In the genomic region with DNA sequence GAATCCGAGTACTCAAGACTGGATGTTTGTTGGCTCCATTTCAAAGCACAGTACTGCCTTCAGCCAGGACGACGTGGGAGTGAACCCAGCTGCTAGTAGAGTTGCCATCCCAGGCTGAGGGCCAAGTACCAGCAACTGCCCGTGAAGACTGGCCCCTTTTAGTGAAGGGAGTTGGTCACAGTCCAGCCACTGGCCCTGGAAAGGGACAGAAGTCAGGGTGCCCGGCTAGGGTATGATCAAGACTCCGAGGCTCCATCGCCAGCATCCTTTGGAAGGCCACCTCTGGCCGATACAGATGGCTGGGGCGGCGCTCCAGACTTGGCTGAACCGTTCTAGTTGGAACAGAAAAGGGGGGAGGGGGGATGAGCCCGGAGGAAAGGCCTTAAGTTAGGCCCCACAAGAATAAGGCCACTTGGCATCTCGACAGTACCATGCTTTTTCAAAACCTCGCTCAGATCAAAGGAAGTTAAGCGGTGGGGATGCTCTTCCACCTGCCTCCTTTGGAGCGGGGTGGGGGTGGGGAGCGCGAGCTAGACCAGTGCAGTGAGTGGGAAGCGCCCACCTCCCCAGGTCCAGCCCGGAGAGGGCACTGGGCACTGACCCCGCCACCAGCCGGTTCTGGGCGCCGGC, we compare ENCODE assay signal across 8 mouse cellular contexts. TPM values are rescaled to one million over a fixed set of nuclear protein-coding genes. Genes with fewer than 3 reads are reported as not detected.
DNase-seq lines count a peak whose midpoint lies in the region; ATAC-seq and TF ChIP-seq lines count a peak whose summit lies in the region.

No protein-coding gene starts in this region.

- DNase-seq in MN1 (ENCODE audit: low spot score), result peak; percentile 74
- peak; percentile 78 for DNase-seq in brain, embryonic 14.5 days (ENCODE audit: low read depth)
- DNase-seq in forebrain, embryonic 11.5 days (ENCODE audit: low spot score), result no peak
- DNase-seq in kidney, postnatal 14 days, result peak; percentile 73
- DNase-seq in liver, embryonic 14.5 days (ENCODE audit: low read depth in 3 of 3, low spot score in 3 of 3), result peak in 1 of 3 experiments; percentile 10

- peak overlapping the region; percentile 90 for H3K27ac ChIP-seq in forebrain, embryonic 11.5 days (ENCODE audit: low read depth, low read length)
- peak overlapping the region; percentile 89 for H3K27ac ChIP-seq in heart, embryonic 15.5 days
- H3K27ac ChIP-seq in liver, embryonic 14.5 days, result 0 out of 2 replicates have a peak overlapping the region, but pooled peaks have one; percentile 14
- H3K27ac ChIP-seq in olfactory bulb, adult 2 months (ENCODE audit: insufficient read depth, low read depth, low read length), result peak overlapping the region; percentile 76

- no peaks in the 10 kb centered on the region for H3K27me3 ChIP-seq in forebrain, embryonic 11.5 days (ENCODE audit: control insufficient read depth, insufficient read depth, low read length)
- no peaks in the 10 kb centered on the region for H3K27me3 ChIP-seq in heart, embryonic 15.5 days
- no peaks in the 10 kb centered on the region for H3K27me3 ChIP-seq in liver, embryonic 14.5 days (ENCODE audit: control insufficient read depth, insufficient read depth, low read length)

- peak overlapping the region; percentile 99 for H3K4me3 ChIP-seq in forebrain, embryonic 11.5 days (ENCODE audit: low read depth, low read length)
- peak overlapping the region; percentile 80 for H3K4me3 ChIP-seq in heart, embryonic 15.5 days
- H3K4me3 ChIP-seq in liver, embryonic 14.5 days (ENCODE audit: insufficient read depth in 1 of 2, low read depth in 2 of 2, low read length in 2 of 2), result peak overlapping the region; percentile 82 to 93
- H3K4me3 ChIP-seq in olfactory bulb, adult 2 months (ENCODE audit: insufficient read depth, low read depth, low read length), result peak overlapping the region; percentile 66

- peak overlapping the region; percentile 80 for H3K4me2 ChIP-seq in forebrain, embryonic 11.5 days (ENCODE audit: low read depth, low read length, severe bottlenecking)
- H3K4me2 ChIP-seq in heart, embryonic 15.5 days, result peak overlapping the region; percentile 82
- H3K4me2 ChIP-seq in liver, embryonic 14.5 days (ENCODE audit: low read depth), result peak overlapping the region; percentile 70

- no peaks in the 10 kb centered on the region for H3K36me3 ChIP-seq in forebrain, embryonic 11.5 days (ENCODE audit: control insufficient read depth, insufficient read depth, low read length)
- H3K36me3 ChIP-seq in heart, embryonic 15.5 days, result peaks cover 10% of the 10 kb centered on the region; the same call in 1 of the 2 replicates
- H3K36me3 ChIP-seq in liver, embryonic 14.5 days (replicated peaks; ENCODE audit: control insufficient read depth, insufficient read depth, low read depth), result peaks cover 17% of the 10 kb centered on the region

- no peaks in the 10 kb centered on the region for H3K9me3 ChIP-seq in forebrain, embryonic 11.5 days (ENCODE audit: control insufficient read depth, low read length)
- H3K9me3 ChIP-seq in heart, embryonic 15.5 days (replicated peaks), result no peaks in the 10 kb centered on the region
- no peaks in the 10 kb centered on the region for H3K9me3 ChIP-seq in liver, embryonic 14.5 days (ENCODE audit: control insufficient read depth, low read length)

- WGBS in forebrain, embryonic 11.5 days, result 1% methylated on average over 24 of the region's 24 CpGs
- 2% methylated on average over 24 of the region's 24 CpGs for WGBS in heart, embryonic 15.5 days
- 11% methylated on average over 24 of the region's 24 CpGs for WGBS in liver, embryonic 14.5 days (ENCODE audit: insufficient replicate concordance)
- WGBS in olfactory bulb, adult 2 months, result under 1% methylated on average over 24 of the region's 24 CpGs

- H3K4me1 ChIP-seq in forebrain, embryonic 11.5 days (replicated peaks; ENCODE audit: control insufficient read depth, insufficient read depth, low read length), result peaks cover 16% of the 10 kb centered on the region; the same call in 1 of the 2 replicates
- peaks cover 24% of the 10 kb centered on the region for H3K4me1 ChIP-seq in heart, embryonic 15.5 days (replicated peaks)
- H3K4me1 ChIP-seq in liver, embryonic 14.5 days (replicated peaks; ENCODE audit: control insufficient read depth in 2 of 2, insufficient read depth in 2 of 2, low read length in 1 of 2), result peaks cover 8 to 14% of the 10 kb centered on the region in 2 experiments
- peaks cover 19% of the 10 kb centered on the region for H3K4me1 ChIP-seq in olfactory bulb, adult 2 months (ENCODE audit: control insufficient read depth, insufficient read depth, low read length)

- no peak for TF ChIP-seq POLR2A in brain, embryonic 14.5 days (IDR thresholded peaks at IDR 0.05; ENCODE audit: borderline replicate concordance, extremely low read depth, insufficient read depth, insufficient read length, poor library complexity, severe bottlenecking)
- no peak for TF ChIP-seq POLR2A in olfactory bulb, adult 2 months (IDR thresholded peaks at IDR 0.05; ENCODE audit: insufficient read depth, low read depth, low read length)

- TF ChIP-seq CTCF in brain, embryonic 14.5 days (IDR thresholded peaks at IDR 0.05; ENCODE audit: borderline replicate concordance, extremely low read depth, insufficient read depth, insufficient read length), result no peak
- TF ChIP-seq CTCF in liver, embryonic 14.5 days (IDR thresholded peaks at IDR 0.05; ENCODE audit: low read depth), result no peak
- TF ChIP-seq CTCF in olfactory bulb, adult 2 months (IDR thresholded peaks at IDR 0.05; ENCODE audit: insufficient read depth, low read depth, low read length), result no peak

- peak overlapping the region; percentile 79 for H3K9ac ChIP-seq in forebrain, embryonic 11.5 days (ENCODE audit: low read length)
- H3K9ac ChIP-seq in heart, embryonic 15.5 days, result peak overlapping the region; percentile 83
- peak overlapping the region; percentile 66 for H3K9ac ChIP-seq in liver, embryonic 14.5 days (replicated peaks)

- ATAC-seq in forebrain, embryonic 11.5 days (replicated peaks; ENCODE audit: low FRiP score), result peak; percentile 62
- peak; percentile 15; the same call in 1 of the 2 replicates for ATAC-seq in heart, embryonic 15.5 days (replicated peaks; ENCODE audit: insufficient number of reproducible peaks, insufficient read depth, low FRiP score, low read depth)
- no peak; the same call in 1 of the 2 replicates for ATAC-seq in liver, embryonic 14.5 days (ENCODE audit: insufficient read depth)
- ATAC-seq in inflammation-experienced regulatory T-cells, adult 6 months, result no peak

- no peak for TF ChIP-seq EP300 in liver, embryonic 14.5 days (IDR thresholded peaks at IDR 0.05; ENCODE audit: low read depth)

RNA-seq across cellular contexts. Expression of gene Yrdc, which starts 0.7 kb away (rescaled TPM):
- polyA plus RNA-seq in brain, embryonic 14.5 days (2012; rRNA removed), result 56.4 and 79.6 TPM in 2 replicates
- 45.0 and 50.9 TPM in 2 replicates for polyA plus RNA-seq in forebrain, embryonic 11.5 days (2014; fragmentation: Nextera tagmentation; extraction: Ambion mirVana)
- polyA plus RNA-seq in heart, embryonic 15.5 days (2015; fragmentation: Nextera tagmentation; extraction: Ambion mirVana), result 20.4 and 23.8 TPM in 2 replicates
- 19.0 and 20.9 TPM in 2 replicates for polyA plus RNA-seq in liver, embryonic 14.5 days (2012; rRNA removed)
- 21.7 and 21.9 TPM in 2 replicates for polyA plus RNA-seq in liver, embryonic 14.5 days (2014; fragmentation: Nextera tagmentation; extraction: Ambion mirVana)
- not detected in 2 replicates for polyA plus RNA-seq in olfactory bulb, adult 2 months (2012; ENCODE audit: insufficient read depth, insufficient read length, low replicate concordance, missing spikeins)
- polyA plus RNA-seq in inflammation-experienced regulatory T-cells, adult 6 months (2017; shearing (Covaris generic)), result 1 to 10 TPM; 2.8 to 5.3 (median 5.0) TPM

RNA-seq across cellular contexts. Expression of gene 1110065P20Rik, which starts 1.2 kb away (rescaled TPM):
- 71.3 and 98.0 TPM in 2 replicates for polyA plus RNA-seq in brain, embryonic 14.5 days (2012; rRNA removed)
- polyA plus RNA-seq in forebrain, embryonic 11.5 days (2014; fragmentation: Nextera tagmentation; extraction: Ambion mirVana), result 49.5 and 51.7 TPM in 2 replicates
- polyA plus RNA-seq in heart, embryonic 15.5 days (2015; fragmentation: Nextera tagmentation; extraction: Ambion mirVana), result 40.3 and 43.9 TPM in 2 replicates
- 10.6 and 11.9 TPM in 2 replicates for polyA plus RNA-seq in liver, embryonic 14.5 days (2012; rRNA removed)
- 15.2 and 15.4 TPM in 2 replicates for polyA plus RNA-seq in liver, embryonic 14.5 days (2014; fragmentation: Nextera tagmentation; extraction: Ambion mirVana)
- polyA plus RNA-seq in olfactory bulb, adult 2 months (2012; ENCODE audit: insufficient read depth, insufficient read length, low replicate concordance, missing spikeins), result not detected in 2 replicates
- polyA plus RNA-seq in inflammation-experienced regulatory T-cells, adult 6 months (2017; shearing (Covaris generic)), result 1 to 10 TPM; 4.3 to 4.7 (median 4.4) TPM

RNA-seq across cellular contexts. Expression of gene Maneal, which starts 12.2 kb away (rescaled TPM):
- 48.8 and 50.3 TPM in 2 replicates for polyA plus RNA-seq in brain, embryonic 14.5 days (2012; rRNA removed)
- polyA plus RNA-seq in forebrain, embryonic 11.5 days (2014; fragmentation: Nextera tagmentation; extraction: Ambion mirVana), result 7.3 and 10.3 TPM in 2 replicates
- polyA plus RNA-seq in heart, embryonic 15.5 days (2015; fragmentation: Nextera tagmentation; extraction: Ambion mirVana), result 0.16 TPM in 1 of 2 replicates, not detected in the other
- 0.06 and 0.08 TPM in 2 replicates for polyA plus RNA-seq in liver, embryonic 14.5 days (2012; rRNA removed)
- 0.06 TPM in 1 of 2 replicates, not detected in the other for polyA plus RNA-seq in liver, embryonic 14.5 days (2014; fragmentation: Nextera tagmentation; extraction: Ambion mirVana)
- not detected in 2 replicates for polyA plus RNA-seq in olfactory bulb, adult 2 months (2012; ENCODE audit: insufficient read depth, insufficient read length, low replicate concordance, missing spikeins)
- polyA plus RNA-seq in inflammation-experienced regulatory T-cells, adult 6 months (2017; shearing (Covaris generic)), result under 1 TPM; 0.30 to 0.88 (median 0.60) TPM

RNA-seq across cellular contexts. Expression of gene Epha10, which starts 31.0 kb away (rescaled TPM):
- 18.0 and 25.0 TPM in 2 replicates for polyA plus RNA-seq in brain, embryonic 14.5 days (2012; rRNA removed)
- 1.5 and 1.6 TPM in 2 replicates for polyA plus RNA-seq in forebrain, embryonic 11.5 days (2014; fragmentation: Nextera tagmentation; extraction: Ambion mirVana)
- polyA plus RNA-seq in heart, embryonic 15.5 days (2015; fragmentation: Nextera tagmentation; extraction: Ambion mirVana), result 0.10 TPM in 1 of 2 replicates, not detected in the other
- polyA plus RNA-seq in liver, embryonic 14.5 days (2012; rRNA removed), result not detected in 2 replicates
- not detected in 2 replicates for polyA plus RNA-seq in liver, embryonic 14.5 days (2014; fragmentation: Nextera tagmentation; extraction: Ambion mirVana)
- not detected in 2 replicates for polyA plus RNA-seq in olfactory bulb, adult 2 months (2012; ENCODE audit: insufficient read depth, insufficient read length, low replicate concordance, missing spikeins)
- polyA plus RNA-seq in inflammation-experienced regulatory T-cells, adult 6 months (2017; shearing (Covaris generic)), result not detected

RNA-seq across cellular contexts. Expression of gene Mtf1, which starts 47.8 kb away (rescaled TPM):
- 9.3 and 11.5 TPM in 2 replicates for polyA plus RNA-seq in brain, embryonic 14.5 days (2012; rRNA removed)
- 14.7 and 15.4 TPM in 2 replicates for polyA plus RNA-seq in forebrain, embryonic 11.5 days (2014; fragmentation: Nextera tagmentation; extraction: Ambion mirVana)
- 10.1 and 10.6 TPM in 2 replicates for polyA plus RNA-seq in heart, embryonic 15.5 days (2015; fragmentation: Nextera tagmentation; extraction: Ambion mirVana)
- 4.3 and 7.1 TPM in 2 replicates for polyA plus RNA-seq in liver, embryonic 14.5 days (2012; rRNA removed)
- 10.9 and 15.2 TPM in 2 replicates for polyA plus RNA-seq in liver, embryonic 14.5 days (2014; fragmentation: Nextera tagmentation; extraction: Ambion mirVana)
- not detected in 2 replicates for polyA plus RNA-seq in olfactory bulb, adult 2 months (2012; ENCODE audit: insufficient read depth, insufficient read length, low replicate concordance, missing spikeins)
- polyA plus RNA-seq in inflammation-experienced regulatory T-cells, adult 6 months (2017; shearing (Covaris generic)), result 10 to 100 TPM; 12.6 to 20.4 (median 16.9) TPM

Comparison
In these comparisons a context has a peak if more than half of its experiments do, and no peak if none do; other contexts are left out.
1. ATAC-seq: peak in forebrain, embryonic 11.5 days (single experiment) and heart, embryonic 15.5 days (single experiment); none in liver, embryonic 14.5 days (single experiment) and inflammation-experienced regulatory T-cells, adult 6 months (single experiment).
2. H3K27ac ChIP-seq: peak in every context shown above with its lines; median percentile 90 in forebrain, embryonic 11.5 days; 89 in heart, embryonic 15.5 days; 76 in olfactory bulb, adult 2 months; 14 in liver, embryonic 14.5 days.
3. Peak in every context shown above with its lines, with median percentiles within 50 percentile points of each other: H3K4me2 ChIP-seq, H3K4me3 ChIP-seq and H3K9ac ChIP-seq.